Mouse (Mus musculus): ENCODE measurements around the gene Agtrap.
A peak's percentile ranks its signal among the peaks of the same experiment; 100 is the strongest.
"Not testable (repeated sequence)": the region's sequence is repeated elsewhere in the genome, so short reads cannot be mapped to it uniquely, and the experiment has no call there.

Agtrap gene

DNA sequence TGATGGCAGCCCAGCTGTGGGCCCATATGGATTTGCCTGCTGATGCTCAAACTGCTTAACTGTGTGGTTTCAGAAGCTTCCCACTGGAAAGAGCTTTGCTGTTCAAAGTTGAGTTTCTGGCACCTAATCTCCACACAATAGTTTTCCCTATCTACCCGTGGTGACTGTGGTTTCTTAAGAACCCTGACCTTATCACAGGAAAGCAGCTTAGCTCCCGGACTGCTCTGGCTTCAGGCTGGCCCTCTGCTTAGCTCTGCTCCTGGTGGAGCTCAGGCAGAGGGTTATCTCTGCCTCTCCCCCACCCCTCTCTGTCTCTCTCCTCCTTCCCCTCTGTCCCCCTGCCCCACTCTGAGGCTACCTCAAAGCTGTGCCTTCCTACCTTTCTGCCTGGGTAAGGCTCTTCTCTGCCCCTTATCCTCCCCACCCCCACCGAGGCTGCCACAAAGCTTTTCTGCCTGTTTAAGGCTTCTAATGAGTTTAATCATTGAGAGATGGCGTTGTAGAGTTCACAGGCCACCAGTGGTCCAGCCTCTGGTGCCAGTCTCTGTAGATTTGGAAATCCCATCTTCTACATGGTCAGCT, 41.3 kb downstream of the Agtrap start:
- peak in 1 of 2 experiments; percentile 22 for DNase-seq (ENCODE audit: low spot score in 2 of 2)

DNA sequence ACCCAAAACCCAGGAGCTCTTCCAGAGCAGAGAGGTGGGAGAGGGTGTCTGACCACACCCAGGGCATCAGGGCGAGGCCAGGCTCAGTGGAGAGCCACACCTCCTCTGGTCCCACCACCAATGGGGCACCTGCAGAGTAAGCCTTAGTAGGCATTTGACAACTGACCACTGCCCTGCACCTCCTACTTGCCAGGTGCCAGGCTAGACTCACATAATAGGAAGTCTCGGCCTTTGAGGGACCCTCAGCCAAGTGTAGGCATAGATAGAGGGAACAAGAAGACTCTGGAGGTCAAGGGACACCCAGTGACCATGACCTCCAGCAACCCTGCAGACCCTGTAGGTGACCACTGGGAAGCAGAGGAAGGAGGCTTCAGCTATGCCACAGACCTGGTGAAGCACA, 43.7 kb downstream of the Agtrap start:
- no peak for DNase-seq (ENCODE audit: low spot score in 2 of 2)

DNA sequence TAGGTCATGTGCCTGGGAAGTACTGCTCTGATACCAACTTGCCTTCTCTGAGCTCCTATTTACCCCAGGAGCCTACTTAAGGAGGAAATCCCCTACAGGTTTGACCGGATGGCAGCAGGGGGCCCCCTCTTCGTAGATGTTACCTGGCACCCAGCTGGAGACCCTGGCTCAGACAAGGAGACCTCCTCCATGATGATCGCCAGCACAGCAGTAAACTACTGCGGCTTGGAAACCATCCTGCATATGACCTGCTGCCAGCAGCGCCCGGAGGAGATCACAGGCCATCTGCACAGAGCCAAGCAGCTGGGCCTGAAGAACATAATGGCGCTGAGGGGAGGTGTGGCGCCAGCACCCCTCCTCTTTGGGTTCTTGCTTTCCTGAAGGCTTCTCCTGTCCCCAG, 44.5 kb downstream of the Agtrap start:
- not testable (repeated sequence) for DNase-seq (ENCODE audit: low spot score in 2 of 2)

DNA sequence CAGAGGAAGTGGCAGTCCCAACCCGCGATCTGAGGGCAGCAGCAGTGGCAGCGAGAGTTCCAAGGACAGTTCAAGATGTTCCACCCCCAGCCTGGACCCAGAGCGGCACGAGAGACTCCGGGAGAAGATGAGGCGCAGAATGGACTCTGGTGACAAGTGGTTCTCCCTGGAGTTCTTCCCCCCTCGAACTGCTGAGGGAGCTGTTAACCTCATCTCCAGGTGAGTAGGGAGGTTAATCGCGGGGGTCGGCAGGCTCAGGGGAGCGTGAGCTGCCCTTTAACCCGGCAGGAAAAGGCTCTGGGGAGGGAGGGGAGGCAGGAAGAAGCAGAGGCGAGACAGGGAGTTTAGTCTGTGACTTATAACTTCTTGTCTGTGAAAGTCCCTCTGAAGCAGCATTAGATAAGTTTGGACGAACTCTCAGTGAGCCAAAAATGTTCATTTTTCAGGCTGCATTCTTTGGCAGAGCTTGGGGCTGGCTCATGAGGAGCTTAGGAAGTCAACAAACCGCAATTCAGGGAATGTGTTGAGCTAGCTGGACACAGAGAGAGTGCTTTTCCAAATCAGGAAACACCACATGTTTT, 46.1 kb downstream of the Agtrap start:
- DNase-seq (ENCODE audit: low spot score in 2 of 2), result peak in 1 of 2 experiments; percentile 20

- peak; percentile 46 to 57 for DNase-seq (ENCODE audit: low spot score in 2 of 2)
Observed at GRCm38 (mm10) chr4:148040933-148041610, 46.8 kb downstream of the Agtrap start.

GRCm38 (mm10) chr4:148040029-148040830, 47.6 kb downstream of the Agtrap start:
- no peak for DNase-seq (ENCODE audit: low spot score in 2 of 2)

GRCm38 (mm10) chr4:148039254-148040028, 48.4 kb downstream of the Agtrap start:
- DNase-seq (ENCODE audit: low spot score in 2 of 2), result peak in 1 of 2 experiments; percentile 16

- DNase-seq (ENCODE audit: low spot score in 2 of 2), result peak; percentile 99 to 100
Observed at GRCm38 (mm10) chr4:148038600-148039253, 49.1 kb downstream of the Agtrap start, which contains the start of the genes Clcn6 and Mthfr. Gene Clcn6 (minus strand): TSS chr4:148038821. Gene Mthfr (plus strand): TSS chr4:148039077.

- DNase-seq (ENCODE audit: low spot score in 2 of 2), result no peak
Observed at GRCm38 (mm10) chr4:148038079-148038599, 49.7 kb downstream of the Agtrap start.

DNA sequence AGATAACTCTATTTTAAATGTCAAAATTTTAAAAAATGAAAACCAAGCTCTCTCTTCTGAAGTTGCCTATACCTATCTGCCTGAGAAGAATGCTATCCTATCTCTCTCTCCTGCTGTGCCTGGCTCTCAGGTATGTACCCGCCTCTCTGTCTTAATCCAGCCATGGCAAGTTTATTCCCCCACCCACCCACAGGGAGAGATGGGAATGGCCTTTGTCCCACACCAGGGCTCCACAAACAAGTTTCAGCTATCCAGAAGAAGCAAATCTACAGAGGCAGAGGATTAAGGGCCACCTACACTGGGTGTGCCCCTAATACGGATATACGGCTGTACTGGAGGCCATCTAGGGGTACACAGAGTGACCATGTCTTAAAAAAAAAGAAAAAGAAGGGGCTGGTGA, 52.4 kb downstream of the Agtrap start:
- DNase-seq (ENCODE audit: low spot score in 2 of 2), result no peak

DNA sequence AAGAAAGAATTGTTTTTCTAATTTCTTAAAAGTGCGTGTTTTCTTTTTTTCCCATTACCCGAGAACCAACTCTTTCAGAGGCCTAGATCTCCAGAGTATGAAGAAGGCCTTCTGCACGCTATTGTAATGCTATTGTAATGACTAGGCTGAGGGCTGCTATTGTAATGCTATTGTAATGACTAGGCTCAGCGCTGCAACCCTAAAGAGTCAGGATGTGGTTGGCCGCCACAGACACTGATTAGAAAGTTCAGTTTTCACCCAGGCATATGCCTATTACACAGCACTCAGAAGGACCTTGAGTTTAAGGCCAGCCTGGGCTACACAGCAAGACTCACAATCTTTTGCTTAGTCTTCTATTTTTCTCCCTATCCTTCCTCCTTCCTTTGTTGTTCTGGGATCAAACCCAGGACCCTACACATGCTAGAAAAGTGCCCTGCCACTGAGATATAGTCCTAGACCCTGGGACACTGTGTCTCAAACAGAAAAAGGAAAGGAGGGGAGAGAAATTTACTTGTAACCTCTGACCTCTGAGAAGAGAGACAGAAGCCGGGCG, 53.9 kb downstream of the Agtrap start:
- no peak for DNase-seq (ENCODE audit: low spot score in 2 of 2)

DNA sequence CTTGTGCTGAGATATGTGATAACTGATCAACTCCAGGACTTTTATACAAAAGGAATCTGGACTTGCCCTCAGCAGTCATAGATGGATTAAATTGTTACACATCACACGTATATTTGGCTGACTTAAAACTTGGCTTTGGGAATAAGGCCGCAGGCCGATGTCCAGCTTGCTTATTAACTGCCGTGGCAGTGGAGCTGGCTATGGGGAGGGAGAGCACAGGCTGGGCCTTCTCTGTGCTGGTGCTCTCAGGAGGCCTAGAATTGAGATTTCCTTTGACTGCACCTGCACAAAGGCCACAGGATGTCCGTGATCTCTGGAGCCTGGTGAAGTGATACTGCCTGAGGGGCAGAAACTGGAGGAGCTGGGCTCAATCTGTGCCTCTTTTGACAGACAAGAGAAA, 57.3 kb downstream of the Agtrap start:
- DNase-seq (ENCODE audit: low spot score in 2 of 2), result no peak

DNA sequence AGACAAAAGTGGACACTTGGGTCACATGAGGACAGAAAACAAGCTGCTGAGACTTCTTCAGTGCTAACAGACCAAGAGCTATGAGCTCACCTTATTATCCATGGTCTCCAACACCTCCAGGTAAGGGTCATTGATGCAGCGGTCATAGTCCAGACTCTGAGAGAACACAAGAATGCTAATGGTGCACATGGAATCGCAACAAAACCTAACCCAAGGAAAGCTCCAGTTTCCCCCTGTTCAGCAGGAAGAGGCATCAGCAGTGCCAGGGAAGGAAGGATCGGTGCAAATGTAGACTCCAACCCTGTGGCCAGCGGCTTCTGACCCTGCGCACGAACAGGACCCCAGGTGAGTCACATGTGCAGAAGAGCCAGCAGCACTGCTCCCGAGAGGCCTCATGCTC, 58.5 kb downstream of the Agtrap start:
- no peak for DNase-seq (ENCODE audit: low spot score in 2 of 2)

All from spleen, postnatal 36 days (tissue).